Mouse (Mus musculus) forelimb bud, embryonic 11.5 days (tissue): ENCODE measurements around the gene Dok4.

ENCODE experiments used
- DNase-seq: peaks from one replicate; pipeline ENCODE4 v3.0.0-alpha.2; 2012; ENCODE audit warnings: low read depth, low spot score

Gene Dok4

DNA sequence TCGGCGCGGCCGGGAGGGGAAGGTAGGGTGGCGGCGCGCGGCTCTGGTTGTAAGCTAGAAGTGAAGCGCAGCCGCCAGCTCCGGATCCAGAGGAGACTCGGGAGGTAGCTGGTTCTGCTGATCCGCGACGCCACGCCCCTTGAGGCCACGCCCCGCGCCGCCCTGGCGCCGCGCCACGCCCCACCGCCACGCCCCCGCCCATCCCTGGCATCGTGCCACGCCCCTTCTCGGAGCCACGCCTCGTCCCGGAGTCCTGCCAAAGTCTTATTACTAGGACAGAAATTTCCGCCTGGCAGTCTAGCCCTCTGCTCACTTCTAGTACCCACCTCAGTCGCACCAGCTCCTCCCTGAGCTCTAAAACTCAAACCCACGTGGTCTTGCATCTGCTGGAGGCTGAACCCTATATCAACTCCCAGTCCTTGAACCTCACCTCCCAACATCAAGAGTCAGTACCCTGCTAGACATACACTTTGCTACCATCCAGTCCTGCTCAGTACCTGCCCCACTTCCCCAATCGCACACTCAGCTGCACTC, at the start of gene Dok4:
Gene Dok4, minus strand, starts transcription at position 134 of the 534 bp plus-strand sequence.
- peak; percentile 78 for DNase-seq

DNA sequence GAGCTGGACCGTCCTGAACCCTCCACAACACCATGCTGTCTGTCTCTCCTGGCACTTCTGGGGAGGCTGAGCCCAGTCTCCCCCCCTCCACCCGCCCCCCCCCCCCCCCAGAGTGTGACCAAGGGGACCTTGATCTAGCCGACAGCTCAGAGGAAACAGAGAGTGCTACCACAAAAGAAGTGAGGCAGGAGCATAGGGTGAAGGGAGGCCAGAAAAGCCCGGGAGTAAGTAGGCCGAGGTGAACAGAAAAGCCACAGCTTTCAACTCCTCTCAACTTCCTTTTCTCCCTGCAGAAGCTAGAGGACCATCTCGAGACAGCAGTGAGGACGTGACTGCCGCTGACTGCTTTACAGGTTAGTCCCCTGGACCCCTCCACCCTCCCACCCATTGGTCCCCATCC, 47.3 kb upstream of the Dok4 start, which contains the start of gene Adgrg5:
Gene Adgrg5, plus strand, starts transcription at position 290 of the 400 bp plus-strand sequence.
- DNase-seq = no peak

DNA sequence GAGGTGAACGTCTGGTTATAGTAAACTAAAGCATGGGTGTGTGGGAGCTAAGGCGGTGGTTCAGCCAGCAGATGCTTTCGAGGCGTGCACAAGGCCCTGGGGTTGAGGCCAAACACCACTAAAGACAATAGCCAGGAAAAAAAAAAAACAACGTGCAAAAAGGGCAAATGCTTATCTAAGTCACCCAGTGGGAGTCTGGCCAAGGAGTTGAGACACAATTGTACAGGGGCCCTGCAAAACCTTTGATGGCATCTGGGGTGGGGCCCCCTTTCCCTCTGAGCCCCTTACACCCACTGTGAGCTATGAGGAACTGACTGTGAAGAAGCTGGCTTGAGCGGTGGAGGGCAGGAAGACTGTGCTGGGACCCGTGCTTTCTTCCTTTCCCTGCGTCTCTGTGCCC, 46.5 kb upstream of the Dok4 start:
- no peak for DNase-seq

- no peak for DNase-seq
Measured at GRCm38 (mm10) chr8:94922176-94922575, 46.0 kb upstream of the Dok4 start.

DNA sequence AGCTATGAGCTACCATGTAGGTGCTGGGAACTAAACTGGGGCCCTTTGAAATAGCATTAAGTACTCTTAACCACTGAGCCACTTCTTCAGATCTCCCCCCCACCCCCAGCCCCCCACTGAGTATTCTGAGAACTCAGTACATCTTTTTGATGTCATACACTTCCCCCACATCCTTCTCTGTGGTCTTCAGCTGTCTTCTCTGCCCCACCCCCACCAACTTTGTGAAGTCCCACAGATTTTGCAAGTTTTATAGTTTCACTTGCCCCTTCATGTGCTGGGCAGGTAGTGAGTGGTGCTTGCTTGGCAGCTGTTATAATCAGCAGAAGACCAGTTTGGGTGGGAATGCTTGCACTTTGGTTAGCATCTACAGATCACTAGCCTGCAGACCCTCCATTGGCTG, 43.1 kb upstream of the Dok4 start:
- DNase-seq = no peak

DNA sequence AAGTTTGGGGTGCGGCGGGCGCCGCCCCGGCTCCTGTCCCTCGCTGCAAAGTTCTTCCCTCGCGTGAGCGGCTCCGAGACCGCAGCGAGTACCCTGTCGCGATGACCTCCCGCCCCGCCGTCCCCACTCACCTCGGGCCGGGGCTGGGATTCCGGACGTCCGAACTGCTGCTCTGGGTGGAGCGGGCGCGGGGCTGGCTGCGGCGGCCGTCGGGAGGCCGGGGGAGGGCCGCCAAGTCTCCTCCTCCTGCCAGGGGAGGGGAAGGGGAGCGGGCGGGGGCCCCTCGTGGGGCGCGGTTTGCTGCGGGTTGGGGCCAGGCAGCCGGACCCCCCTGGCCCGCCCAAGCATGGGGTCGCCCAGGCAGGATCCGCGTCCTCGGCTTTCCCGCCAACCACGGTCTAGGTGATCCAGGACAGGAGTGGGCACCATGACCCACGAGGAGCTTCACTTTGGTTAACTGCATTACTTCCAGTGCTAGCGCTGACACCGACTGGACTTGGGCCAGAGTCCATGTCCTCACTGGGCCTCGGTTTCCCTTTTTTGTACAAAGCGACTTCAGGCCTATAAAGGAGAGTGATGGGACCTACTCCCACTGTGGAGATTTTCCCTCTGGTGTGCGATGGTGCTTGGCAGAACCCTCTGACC, 41.8 kb upstream of the Dok4 start, which contains the start of gene Ccdc102a:
Gene Ccdc102a, minus strand, starts transcription at position 248 of the 645 bp plus-strand sequence.
- DNase-seq = no peak

- DNase-seq = peak; percentile 97
Measured at GRCm38 (mm10) chr8:94917352-94917751, 41.2 kb upstream of the Dok4 start.

- no peak for DNase-seq
Measured at GRCm38 (mm10) chr8:94916960-94917324, 40.8 kb upstream of the Dok4 start.

- DNase-seq = no peak
Measured at GRCm38 (mm10) chr8:94916311-94916959, 40.3 kb upstream of the Dok4 start.

DNA sequence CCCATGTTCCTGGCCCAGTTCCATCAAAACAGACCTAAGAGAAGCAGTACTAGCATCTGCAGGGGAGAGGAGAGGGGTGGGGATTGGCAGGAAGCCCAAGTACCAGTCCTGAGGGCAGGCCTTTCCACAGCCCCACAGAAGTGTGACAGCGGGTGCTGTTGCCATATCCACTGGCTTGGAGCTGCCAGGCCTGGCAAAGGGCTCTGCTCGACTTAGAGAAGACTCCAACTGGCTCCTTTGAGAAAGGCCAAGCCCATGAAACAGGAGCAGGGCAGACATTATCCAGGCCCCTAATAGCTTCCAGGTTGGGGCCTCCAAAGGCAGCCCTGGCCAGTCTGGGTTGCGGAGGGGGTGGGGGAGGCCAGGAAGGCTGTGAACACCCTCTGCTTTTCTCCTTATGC, 38.6 kb upstream of the Dok4 start:
- peak; percentile 69 for DNase-seq

- no peak for DNase-seq
Measured at GRCm38 (mm10) chr8:94914256-94914655, 38.1 kb upstream of the Dok4 start.

- DNase-seq = peak; percentile 66
Measured at GRCm38 (mm10) chr8:94913061-94913660, 37.0 kb upstream of the Dok4 start.

DNA sequence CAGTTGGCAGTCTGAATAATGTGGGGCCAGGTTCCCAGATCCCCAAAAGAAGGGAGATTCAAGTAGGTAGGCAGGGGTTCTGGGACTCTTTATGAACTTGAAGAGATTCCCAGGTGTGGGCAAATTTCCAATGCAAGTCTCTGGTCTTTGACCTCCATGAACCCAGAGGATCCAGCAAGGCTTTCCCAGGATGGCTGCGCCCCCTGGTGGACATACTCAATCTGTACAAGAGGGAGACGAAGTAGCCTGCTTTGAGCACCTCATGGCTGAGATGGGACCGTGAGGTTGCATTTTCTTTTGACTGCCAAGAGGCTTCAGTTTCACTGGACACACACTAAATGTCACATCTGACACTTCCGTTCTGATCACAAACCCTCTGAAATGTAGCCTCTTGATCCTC, 32.7 kb upstream of the Dok4 start:
- peak; percentile 86 for DNase-seq

GRCm38 (mm10) chr8:94907591-94908300, 31.6 kb upstream of the Dok4 start:
- DNase-seq = no peak

DNA sequence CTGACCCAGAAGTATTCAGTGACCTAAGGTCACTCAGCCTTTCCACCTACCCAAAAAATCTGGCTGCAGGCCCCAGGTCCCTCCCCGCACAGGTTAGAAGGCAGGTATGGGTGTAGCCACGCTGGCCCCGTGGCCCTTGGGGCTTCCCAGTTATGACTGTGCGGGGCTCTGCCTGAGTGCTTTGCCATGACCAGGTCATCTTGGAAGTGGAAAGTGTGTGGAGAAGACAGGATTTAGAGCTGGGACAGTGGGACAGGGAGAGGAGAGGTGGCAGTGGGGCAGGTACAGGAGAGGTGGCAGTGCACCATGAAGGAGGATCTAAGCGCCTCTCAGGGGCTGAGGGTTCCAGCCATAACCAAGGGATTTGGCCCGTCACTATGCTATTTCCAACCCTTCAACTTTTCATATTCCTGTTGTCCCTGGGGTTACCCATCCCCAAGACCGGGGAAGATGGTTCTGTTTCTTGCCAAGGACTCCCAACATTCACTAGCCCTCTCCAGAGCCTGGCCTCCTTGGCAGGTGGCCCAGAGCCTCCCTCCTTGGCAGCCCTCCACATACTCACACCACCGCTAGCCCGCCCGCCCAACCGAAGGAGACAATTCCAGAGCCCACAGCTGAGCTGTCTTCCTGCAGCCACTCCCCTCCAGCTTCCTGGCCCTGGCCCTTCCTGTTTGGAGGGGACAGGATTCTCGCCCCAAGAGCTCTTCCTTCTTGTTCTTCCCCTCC, 28.5 kb upstream of the Dok4 start:
- no peak for DNase-seq

DNA sequence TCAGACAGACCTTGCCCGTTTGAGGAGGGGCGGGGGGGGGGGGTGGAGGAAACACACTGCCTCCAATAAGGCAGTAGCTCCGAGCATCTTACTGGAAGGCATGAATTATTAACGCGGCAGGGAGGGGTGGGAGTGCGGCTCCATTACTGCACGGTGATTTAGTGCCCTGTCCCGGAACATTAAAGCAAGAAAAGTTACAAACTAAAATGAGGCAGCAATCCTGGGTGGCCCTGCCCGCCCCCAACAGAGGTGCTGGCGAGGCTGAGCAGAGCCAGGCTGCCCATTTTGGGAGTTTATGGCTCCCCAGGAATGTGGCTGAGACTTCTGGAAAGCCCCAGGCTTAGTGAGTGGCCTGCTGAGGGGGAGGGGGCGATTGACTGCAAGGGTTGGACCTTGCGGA, 27.6 kb upstream of the Dok4 start:
- peak; percentile 82 for DNase-seq

GRCm38 (mm10) chr8:94901031-94901430, 24.9 kb upstream of the Dok4 start:
- DNase-seq = no peak

- DNase-seq = no peak
Measured at GRCm38 (mm10) chr8:94900617-94901016, 24.5 kb upstream of the Dok4 start.

DNA sequence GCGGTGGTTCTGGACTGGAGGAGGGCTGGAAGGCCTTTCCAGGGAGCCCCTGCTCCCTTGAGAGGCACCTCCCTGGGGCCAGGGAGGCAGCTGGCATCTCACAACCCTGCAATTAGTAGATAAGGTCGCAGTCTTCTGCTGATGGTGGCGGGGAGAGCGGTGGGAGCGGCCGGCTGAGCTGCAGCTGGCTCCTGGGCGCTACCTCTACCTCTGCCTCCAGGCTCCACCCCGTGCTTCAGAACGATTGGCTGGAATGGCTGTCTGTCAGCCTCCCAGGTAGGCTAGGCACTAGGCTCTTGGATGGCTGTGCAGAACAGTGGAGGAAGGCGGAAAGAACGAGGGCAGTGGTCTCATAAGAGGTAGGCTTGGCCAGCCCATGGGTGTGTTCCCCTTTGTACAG, 23.1 kb upstream of the Dok4 start:
- no peak for DNase-seq

DNA sequence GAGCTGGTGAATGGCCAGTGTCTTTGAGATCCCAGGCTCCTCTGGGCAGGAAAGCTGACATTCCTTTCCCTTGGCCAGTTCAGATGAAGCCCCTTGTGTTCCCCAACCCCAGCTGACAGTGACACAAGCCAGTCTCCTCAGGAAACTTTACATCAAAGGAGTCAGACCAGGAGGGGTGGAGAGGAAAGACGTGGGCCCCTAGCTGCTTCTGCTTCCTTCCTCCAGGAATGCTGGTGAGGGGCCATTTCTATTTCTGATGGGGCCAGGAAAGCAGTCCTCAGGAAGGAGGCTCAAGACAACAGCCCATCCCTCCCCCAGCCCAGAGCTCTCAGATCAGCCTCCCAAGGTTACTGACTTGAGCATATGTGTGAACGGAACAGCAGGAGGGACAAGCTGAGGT, 16.8 kb upstream of the Dok4 start:
- no peak for DNase-seq

GRCm38 (mm10) chr8:94888383-94889036, 12.4 kb upstream of the Dok4 start:
- DNase-seq = no peak
